Mouse (Mus musculus) layer of hippocampus, adult 9-11 months (tissue): Measurements from ENCODE around the gene Stat5b.
A peak's percentile ranks its signal among the peaks of the same experiment; 100 is the strongest.

Source experiments
- DNase-seq: peaks from one replicate; pipeline ENCODE4 v3.0.0; 2022

Gene Stat5b

DNA sequence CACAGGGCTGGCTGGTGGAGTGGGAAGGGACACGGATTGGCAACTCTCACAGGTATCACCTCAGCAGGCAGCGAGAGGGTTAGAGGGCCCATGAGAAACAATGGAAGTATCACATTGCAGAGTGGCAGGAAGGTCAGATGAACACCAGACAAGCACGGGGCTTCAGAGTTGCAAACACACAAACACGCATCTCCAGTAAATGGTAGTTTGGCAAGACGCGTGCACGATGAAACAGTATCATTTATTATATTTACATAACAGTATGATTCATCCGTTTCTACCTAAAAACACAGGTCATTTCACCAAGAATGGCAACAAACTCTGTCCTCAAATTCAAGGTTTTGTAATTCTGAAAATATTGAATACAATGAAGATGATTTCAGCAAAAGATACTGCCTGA lies 11.0 kb downstream of the Stat5b start:
- DNase-seq, result no peak

DNA sequence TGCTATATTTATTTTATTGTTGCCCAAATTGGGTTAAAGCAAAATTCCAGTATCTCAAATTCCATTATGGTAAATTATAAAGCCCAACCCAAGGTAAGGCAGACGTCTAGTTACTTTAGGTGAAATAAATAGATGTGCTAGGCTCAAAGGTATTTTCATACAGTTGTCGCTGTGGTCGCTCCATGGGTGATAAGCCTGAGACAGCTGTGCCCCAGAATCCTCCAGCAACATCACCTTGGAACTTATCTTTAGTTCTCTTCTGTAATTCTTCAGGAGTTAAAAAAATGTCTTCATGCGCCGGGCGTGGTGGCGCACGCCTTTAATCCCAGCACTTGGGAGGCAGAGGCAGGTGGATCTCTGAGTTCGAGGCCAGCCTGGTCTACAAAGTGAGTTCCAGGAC lies 11.6 kb downstream of the Stat5b start:
- no peak for DNase-seq

DNA sequence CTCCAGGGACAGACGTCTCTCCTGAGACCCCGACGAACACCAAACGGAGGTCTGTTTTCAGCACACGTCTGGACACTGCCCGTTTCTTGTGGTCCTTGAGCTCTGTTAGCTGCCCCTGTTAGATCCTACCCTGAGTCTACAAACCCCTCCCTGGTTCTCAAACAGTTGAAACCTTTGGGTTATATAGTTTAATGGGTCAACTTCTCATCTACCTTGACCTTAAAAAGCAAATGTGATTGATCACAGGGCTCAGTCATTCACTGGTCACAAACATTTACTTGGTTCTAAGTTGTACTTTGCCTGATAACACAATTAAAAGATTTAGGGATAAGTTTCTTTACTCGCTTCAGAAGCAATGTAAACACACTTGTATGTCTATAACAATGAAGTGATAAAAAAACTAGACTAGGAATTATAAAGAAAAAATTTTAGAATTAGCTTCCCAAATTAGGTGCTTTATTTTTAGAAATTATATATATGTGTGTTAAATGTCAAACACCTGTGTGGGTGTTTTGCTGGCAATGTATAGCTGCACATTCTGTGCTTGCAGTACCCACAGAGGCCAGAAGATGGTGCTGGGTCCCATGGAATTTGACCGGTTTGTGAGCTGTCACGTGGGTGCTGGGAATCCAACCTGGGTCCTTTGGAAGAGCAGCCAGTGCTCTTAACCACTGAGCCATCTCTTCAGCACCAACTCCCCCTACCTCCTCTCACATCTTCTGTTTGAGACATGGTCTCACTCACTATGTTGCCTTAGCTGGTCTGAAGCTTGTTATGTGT lies 13.4 kb downstream of the Stat5b start:
- no peak for DNase-seq

- no peak for DNase-seq
These were observed 17.1 kb downstream of the Stat5b start for GRCm38 (mm10) chr11:100833466-100833865.

GRCm38 (mm10) chr11:100831396-100831795 lies 19.1 kb downstream of the Stat5b start:
- no peak for DNase-seq

GRCm38 (mm10) chr11:100829691-100830090 lies 20.8 kb downstream of the Stat5b start:
- DNase-seq, result no peak

- no peak for DNase-seq
These were observed 21.8 kb downstream of the Stat5b start for GRCm38 (mm10) chr11:100828676-100829151.

DNA sequence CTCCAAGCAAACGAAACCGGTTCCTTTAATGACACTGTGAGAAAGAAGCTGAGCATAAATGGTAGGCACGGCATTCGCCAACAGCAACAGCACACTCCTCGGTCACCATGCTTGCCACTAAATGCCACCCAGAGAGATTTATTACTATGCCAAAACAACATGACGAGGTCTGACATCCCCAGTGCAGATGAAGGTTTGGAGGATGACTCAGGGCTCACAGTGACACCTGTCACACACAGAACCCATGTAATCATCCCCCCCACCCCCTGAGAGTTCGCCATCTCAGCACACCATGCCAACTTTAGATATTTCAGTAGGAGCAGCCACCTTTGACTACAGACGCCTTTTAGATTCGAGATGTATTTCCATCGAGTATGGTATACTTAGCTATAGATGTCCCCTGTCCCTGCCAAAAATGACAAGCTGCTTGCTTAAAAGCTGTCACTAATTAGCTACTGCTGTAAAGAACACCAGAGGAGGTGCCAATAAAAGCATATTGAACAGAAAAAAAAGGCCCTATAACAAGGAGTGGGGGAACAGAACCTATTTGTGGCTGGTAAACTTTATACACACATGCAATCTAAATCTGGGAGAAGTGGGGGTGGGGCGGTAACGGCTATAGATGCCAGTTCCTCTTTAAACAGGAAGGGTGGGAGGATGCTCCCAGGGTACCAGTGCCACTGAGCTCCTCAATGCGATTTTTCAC lies 24.2 kb downstream of the Stat5b start:
- peak; percentile 79 for DNase-seq

GRCm38 (mm10) chr11:100825451-100825850 lies 25.1 kb downstream of the Stat5b start:
- DNase-seq, result no peak

DNA sequence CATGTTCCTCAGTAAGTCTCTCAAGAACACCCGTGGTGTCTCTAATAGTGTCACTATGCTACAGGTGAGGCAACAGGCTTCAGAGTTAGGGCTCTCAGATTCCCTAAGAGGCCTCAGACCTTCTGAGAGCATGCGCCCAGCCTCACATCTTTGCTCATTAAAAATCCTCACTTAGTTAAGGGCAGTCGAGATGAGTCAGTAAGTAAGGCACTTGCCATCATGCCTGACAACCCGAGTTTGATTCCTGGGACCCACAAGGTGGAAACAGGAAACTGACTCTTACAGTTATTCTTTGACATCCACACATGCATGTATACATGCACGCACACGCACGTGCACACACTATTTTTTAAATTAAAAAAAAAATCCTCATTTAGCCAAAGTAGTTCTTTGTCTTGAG lies 26.0 kb downstream of the Stat5b start:
- DNase-seq, result no peak

GRCm38 (mm10) chr11:100823543-100824313 lies 26.8 kb downstream of the Stat5b start:
- DNase-seq, result no peak

- DNase-seq, result peak; percentile 64
These were observed 28.2 kb downstream of the Stat5b start for GRCm38 (mm10) chr11:100822365-100822764.

GRCm38 (mm10) chr11:100821605-100822220 lies 28.8 kb downstream of the Stat5b start:
- DNase-seq, result no peak

DNA sequence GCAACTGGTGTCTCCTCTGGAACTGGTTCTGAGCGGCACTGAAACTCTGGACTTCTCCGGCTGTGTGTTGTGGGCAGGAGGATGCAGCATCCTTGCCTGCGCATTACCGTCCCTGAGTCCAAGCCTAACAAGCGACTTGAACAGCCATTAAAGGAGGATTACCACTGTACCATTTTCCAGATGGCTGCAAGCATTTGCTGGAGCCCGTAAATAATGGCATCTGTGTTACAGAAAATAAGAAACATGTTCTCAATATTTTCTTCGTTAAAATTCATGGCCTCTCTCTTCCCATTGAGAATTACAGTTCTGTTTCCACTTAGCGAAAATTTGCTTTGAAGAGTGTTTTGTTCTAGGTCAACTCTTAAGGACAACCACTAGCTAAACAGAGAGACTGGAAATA lies 30.5 kb downstream of the Stat5b start:
- no peak for DNase-seq

DNA sequence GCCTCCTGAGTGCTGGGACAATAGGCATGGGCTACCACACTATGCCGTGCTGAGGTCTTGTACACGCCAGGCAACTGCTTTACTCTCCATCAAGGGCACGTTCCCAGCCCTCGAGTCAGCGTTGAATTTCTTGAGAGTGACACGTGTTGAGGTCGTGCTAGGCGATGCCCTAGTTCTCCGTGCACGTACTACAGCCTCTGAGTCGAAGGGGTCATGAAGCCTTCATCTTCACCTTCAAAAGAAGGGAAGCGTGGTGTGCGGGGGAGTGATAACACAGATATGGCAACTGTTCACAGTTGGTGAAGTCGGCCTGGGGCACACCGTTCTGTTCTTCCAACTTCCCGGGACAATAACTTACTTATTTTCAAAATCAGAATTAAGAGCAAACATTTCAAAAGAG lies 30.9 kb downstream of the Stat5b start:
- no peak for DNase-seq

- no peak for DNase-seq
These were observed 31.5 kb downstream of the Stat5b start for GRCm38 (mm10) chr11:100819048-100819447.

DNA sequence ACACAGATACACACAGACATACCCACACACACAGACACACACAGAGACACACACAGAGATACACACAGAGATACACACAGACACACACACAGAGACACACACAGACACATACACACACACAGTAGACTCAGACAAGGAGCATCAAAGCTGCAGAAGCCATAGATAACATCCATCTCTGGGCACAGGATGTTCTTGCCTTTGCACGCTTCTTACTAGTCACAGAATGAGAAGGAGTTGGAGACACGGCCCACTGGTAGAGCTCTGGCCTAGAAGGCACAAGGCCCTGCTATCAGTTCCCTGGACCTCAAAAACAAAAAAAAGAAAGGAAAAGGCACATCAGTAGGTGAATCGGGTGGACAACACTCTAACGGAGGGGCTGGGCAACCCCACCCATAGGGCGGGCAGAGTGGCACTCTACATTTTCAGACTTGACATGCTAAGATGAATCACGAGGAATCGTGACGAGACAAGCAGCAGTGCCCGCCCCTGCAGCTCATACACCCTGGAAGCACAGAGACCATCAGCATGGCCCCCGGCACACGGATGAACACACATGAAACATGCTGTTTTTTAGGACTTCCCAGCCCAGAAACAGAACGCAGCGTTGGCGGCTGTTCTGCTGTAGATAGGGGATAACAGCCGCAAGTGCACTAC lies 32.0 kb downstream of the Stat5b start:
- no peak for DNase-seq

DNA sequence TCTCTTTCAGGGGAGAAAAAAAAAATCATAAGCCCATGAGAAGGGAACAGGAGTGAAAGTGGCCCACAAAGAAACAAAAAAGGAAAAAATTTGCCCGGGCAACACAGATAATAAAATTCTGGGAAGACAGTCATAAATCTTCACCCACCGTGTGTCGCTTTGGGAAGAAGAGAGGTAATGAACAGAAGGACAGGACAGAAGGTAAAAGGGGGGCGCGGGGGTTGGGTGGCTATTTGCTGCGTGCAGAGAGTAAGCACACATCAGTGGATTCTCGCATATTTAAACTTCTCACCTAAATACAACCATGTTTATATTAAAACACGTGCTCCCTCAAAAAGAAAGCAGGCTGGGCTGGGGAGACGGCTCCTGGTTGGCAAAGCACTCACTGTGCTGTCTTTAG lies 33.2 kb downstream of the Stat5b start:
- no peak for DNase-seq

GRCm38 (mm10) chr11:100816801-100817200 lies 33.7 kb downstream of the Stat5b start:
- DNase-seq, result no peak

GRCm38 (mm10) chr11:100816342-100816741 lies 34.2 kb downstream of the Stat5b start:
- no peak for DNase-seq

DNA sequence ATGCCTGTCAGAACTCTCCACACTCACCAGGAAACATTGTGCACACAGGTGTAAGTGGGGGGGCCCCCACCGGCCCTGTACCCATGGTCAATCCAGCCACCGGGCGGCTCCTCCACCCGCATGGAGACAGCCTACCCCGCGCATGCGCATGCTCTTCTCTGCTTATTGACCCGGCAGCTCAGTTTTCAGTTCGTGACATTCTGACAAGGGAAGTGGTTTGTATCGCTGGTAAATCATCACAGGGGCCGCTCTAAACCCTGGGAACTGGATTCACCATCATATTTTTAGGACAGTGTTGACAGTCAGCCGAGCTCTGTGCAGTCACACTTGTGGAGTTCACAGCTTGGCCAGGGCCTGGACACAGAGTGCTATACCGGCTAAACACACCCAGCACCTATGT lies 36.0 kb downstream of the Stat5b start:
- peak; percentile 16 for DNase-seq

GRCm38 (mm10) chr11:100811132-100811531 lies 39.4 kb downstream of the Stat5b start:
- no peak for DNase-seq

DNA sequence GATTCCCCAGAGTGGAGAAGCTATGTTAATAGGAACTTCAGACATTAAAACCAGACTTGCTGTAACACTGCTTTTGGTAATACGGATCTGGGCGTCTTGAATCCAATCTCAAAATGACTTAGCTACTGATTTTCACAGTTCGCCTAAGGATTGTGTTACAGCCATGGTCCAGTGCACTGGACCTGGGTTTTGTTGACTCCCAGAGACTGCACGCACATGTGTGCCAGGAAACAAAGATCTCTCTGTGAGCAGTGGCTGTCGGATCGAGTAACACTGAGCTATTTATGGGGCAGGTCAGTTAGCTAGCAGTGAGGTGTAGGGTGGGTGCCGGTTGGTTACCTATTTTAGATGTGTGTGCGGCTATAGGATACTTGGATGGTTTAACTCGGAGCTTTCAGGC lies 40.0 kb downstream of the Stat5b start:
- no peak for DNase-seq
